Mouse (Mus musculus) brain, embryonic 14.5 days (tissue): ENCODE results near the gene Col4a4. TPM values are rescaled to one million over a fixed set of nuclear protein-coding genes. Genes with fewer than 3 reads are reported as not detected.
A peak's percentile ranks its signal among the peaks of the same experiment; 100 is the strongest.

ENCODE experiments used
- DNase-seq: peaks from one replicate; pipeline ENCODE4 v3.0.0-alpha.2; 2011; ENCODE audit warnings: low read depth
- CTCF ChIP-seq: fragments of 200-500 bp; IDR thresholded peaks from 2 replicates; pipeline ENCODE4 v1.5.1; 2012; ENCODE audit warnings: inconsistent platforms, mild to moderate bottlenecking, moderate library complexity, borderline replicate concordance; ENCODE audit not compliant: insufficient read depth, insufficient read length; ENCODE audit errors: extremely low read depth
- POLR2A ChIP-seq: fragments of 200-500 bp; IDR thresholded peaks from 2 replicates; pipeline ENCODE4 v1.6.1; 2012; ENCODE audit warnings: mild to moderate bottlenecking, inconsistent platforms, borderline replicate concordance; ENCODE audit not compliant: poor library complexity, insufficient read depth, insufficient read length, severe bottlenecking; ENCODE audit errors: extremely low read depth
- polyA plus RNA-seq: library from polyadenylated mRNA; depleted of rRNA; stranded (reverse); fragments of >200 nt; gene quantifications from 2 replicates; pipeline ENCODE4 v1.2.3, GENCODE M21; 2012

Col4a4 gene
- polyA plus RNA-seq, 1 experiment, result 0.34 TPM

DNA sequence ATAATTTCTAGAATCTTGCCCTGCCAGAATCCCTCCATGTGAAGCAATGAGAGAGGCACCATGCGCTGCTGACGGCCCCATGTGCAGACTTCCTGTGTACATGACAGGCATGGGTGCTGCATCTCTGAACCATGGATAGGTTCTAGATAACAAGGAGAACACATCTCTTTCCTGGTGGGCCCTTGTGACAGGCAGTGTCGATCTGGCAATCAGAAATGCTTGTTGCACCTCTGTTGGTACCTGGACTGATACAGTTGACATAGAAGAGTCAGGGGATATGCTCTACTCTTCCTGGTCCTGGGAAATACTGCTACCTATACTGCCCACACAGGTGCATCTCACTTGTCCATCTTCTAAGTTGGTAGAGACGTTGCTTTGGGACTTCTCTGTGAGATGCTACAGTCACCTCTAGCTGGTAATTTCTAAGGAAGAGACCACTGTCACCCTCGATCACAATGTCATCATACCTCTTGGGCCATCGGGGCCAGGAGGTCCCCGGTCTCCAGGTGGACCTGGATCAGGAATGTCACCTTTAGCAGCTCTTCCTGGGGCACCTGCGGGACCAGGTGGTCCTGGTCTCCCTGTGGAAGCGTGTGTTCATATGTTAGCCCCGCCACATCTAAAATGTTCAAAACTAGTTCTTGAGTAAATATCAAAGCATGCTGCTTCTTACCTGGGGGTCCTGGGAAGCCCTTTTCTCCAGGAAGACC lies 116.0 kb downstream of the Col4a4 start:
- TF ChIP-seq CTCF, result no peak
- no peak for TF ChIP-seq POLR2A
- no peak for DNase-seq

DNA sequence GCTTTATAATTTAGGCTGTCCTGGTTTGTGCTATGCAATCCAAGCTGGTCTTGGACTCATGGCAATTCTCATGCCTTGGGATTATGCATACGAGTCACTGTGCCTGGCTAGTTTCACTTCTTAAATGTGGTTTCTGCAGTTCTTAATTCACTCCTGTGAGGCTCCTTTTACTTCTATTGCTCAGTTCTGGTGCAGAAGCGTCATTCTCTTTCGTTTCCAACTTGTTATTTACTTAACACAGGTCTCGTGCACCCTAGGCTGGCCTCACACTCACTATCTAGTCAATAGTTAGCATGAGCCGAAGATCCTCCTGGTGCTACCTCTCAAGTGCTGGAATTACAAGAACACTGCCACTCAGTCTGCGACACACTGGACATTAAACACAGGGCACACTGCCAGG lies 117.8 kb downstream of the Col4a4 start:
- no peak for DNase-seq
- TF ChIP-seq POLR2A (no peak), CTCF (no peak)

DNA sequence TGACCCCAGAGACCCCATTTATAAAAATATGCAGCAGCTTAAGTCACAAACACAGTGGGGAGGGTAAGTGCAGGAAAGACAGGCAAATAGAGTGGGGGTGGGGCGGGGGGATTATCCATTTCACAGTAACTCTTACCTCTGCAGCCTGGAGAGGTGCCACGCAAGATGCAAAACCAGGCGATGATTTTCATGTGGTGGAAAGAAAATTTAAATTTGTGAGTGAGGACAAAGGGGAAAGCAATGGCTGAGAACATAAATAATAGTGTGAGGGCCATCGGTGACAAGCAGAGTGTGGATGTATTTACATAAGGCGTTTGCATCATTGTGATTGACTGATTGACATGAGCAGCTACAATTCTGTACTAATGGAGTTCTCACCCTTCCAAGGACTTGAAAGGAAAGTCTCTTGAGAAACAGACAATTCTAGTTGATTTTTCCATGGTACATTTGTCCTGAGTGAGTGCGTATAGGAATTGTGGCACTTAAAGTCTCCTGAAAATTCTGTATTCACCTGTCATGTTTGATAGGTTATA lies 121.3 kb downstream of the Col4a4 start:
- peak; percentile 55 for DNase-seq
- TF ChIP-seq CTCF (no peak), POLR2A (no peak)

DNA sequence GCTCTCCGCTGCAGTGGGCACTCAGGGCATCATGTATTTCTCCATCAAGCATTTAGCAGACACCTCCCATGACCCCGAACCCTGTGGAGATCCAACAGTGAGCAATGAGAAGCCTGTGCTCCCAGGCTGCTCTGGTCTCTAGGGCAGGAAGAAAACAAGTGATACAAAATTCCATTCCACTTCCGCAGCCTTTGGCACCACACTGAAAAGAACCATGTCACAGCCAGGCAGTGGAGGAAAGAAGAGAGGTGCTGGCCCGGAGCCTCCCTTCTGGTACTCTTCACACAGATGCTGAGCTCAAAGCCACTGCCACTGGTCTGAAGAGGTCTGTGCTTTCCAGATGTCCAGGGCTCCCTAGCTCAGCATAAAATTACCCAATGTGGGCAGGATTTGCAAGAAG lies 125.6 kb downstream of the Col4a4 start:
- TF ChIP-seq CTCF (no peak), POLR2A (no peak)
- DNase-seq, result no peak

DNA sequence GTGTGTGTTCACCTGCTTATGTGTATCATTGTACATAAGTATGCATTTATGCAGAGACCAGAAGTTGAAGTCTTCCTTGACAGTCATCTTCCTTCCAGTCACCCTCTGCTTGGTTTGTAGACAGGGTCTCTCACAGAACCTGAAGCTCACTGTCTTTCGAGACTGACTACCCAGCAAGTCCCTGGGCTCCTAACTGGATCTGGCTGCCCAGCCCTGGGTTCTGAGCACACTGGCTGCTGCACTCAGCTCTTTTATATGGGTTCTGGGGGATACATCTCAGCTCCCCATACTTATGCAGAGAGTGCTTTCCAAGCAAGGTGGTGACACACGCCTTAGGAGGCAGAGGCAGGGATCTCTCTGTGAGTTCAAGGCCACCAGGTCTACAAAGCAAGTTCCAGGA lies 126.7 kb downstream of the Col4a4 start:
- DNase-seq, result no peak
- TF ChIP-seq CTCF (no peak), POLR2A (no peak)

DNA sequence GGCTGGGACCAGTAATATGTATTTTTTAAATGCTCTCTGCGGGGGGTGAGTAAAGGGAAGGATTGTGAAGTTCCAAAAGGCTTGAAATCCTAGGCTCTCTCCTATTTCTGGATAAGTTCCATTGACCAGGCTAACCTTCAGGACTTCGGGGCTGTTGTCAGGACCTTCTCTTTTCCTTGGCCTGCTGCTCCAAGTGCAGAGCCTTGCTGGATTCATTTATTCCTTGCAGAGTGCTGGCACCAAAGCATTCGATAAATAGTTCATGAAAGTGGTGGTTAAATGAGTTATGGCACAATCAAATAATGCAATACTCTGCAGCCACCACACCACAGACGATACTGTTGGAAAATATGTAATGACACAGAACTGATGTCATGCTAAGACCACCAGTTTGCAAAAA lies 127.3 kb downstream of the Col4a4 start:
- no peak for TF ChIP-seq CTCF
- TF ChIP-seq POLR2A, result no peak
- no peak for DNase-seq

DNA sequence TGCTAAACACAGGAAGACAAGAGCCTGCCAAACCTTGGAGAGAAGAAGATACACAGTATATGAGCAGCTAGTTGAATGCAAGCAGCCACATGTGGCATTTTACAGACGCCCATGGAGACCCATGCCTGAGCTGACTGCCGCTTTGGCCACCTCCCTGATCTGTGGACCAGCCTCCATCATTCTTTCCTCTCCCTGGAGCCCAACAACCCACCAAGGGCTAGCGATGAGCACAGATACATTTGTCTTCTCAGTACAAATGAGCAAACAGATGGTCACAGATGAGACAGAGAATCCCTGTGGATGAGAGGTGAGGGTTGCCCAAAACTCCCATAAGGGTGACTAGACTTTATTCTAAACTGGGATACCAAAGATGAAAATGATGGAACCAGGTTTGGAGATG lies 132.6 kb downstream of the Col4a4 start:
- no peak for DNase-seq
- no peak for TF ChIP-seq CTCF
- no peak for TF ChIP-seq POLR2A

DNA sequence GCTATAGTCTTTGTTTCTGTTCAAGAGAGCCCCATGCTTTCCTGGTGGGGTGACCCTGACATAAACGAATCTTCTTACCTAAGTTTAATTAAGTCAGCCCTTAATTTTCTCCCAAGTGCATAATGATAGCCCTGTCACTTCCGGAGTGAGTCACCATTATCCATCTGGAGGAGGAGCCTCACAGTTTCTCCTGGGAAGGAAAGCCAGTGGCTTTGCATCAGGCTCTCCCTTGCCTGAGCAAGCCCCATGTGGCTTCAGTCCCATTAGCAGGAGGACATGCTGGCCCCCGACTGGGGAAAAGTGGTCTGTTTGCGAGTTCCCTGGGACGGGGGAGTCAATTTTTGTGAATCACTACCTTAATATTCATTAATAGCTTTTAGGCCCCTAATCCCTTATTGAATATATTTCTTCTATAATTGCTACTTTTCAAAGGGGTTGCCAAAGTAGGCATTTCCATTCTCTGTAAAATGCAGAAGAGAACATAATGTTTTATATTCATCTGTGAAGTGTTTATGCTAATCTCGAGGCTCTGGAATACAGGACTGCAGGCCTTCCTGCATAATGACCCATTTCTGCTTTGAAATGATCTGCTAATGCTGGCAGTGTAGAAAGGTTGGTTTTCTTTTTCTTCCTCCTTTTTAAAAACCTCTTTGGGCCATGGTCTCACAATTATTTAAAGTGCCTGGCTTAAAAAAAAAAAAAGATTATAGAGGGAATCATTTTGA lies 134.6 kb downstream of the Col4a4 start:
- DNase-seq, result peak; percentile 89
- TF ChIP-seq CTCF (no peak), POLR2A (no peak)

DNA sequence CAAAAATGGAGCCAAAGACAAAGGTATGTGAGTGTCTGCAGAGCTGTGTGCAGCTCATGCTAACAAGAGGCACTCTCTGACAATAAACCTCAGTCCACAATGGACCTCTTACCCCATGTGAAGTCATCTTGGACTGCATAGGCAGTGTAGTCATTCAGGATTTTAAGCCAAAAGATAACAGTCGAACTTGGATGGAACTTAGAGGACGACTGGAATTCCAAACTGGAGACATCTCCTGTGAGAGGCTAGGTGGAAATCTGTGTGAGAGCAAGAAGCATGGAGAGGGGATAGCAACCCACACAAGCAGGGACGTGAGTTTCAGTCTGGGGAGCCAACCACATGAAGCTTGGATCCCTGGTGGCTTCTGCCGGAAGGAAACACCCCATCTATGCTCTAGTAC lies 136.8 kb downstream of the Col4a4 start:
- TF ChIP-seq POLR2A (no peak), CTCF (no peak)
- DNase-seq, result no peak

DNA sequence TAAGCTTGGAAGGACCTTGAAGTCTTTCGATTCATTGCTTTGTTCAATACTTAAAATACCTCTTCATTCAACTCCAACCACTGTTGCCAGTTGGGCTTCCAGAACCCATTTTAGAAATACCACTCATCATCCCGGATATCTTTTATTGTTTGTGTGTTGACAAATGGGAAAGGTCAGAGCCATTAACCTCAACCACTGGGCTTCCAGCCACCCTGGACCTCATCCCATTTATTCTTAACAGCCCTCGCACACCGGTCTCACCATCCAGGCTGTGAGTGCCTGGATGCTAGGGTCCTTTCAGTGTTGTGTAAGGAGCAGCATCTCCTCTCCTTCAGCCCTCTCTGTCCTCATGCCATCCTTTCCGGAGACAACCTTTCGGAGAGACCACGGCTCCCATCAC lies 140.6 kb downstream of the Col4a4 start:
- no peak for DNase-seq
- TF ChIP-seq CTCF (no peak), POLR2A (no peak)

DNA sequence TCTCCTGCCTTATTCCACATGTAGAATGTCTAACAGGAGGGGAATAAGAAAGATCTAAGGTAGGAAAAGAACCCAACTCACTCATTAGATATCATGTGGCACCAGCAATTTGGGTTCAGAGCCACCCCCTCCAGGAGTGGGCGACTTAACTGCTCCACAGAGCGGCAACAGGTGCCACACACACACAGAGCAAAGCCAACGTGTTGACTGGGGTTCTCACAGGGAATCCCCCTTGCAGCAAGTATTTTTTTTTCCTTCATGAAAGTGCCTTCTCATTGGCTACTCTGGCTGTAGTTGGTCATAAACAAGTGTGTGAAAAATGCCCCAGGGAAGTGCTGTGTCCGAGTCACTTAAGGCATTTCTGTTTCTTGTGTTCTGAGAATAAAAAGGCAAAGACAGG lies 143.1 kb downstream of the Col4a4 start:
- TF ChIP-seq POLR2A (no peak), CTCF (no peak)
- DNase-seq, result no peak

DNA sequence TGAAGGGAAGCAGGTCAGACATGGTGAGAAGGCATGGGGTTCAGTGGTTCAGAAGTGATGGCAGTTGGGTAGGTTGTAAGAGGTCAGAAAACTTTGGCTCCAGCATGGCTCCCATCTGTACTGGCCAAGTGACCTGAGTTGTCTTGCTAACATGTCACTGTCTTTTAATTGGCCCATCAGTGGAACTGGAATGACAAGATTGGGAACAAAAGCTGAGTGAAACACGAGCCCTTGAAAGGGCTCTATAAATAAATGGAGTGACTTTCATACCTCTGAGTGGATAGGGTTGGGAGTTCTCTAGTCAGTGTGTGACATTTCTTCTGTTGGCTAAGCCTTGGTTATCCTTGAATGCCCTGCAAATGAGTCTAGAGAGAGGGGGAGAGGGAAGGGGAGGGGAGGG lies 146.5 kb downstream of the Col4a4 start:
- no peak for TF ChIP-seq CTCF
- no peak for TF ChIP-seq POLR2A
- no peak for DNase-seq

DNA sequence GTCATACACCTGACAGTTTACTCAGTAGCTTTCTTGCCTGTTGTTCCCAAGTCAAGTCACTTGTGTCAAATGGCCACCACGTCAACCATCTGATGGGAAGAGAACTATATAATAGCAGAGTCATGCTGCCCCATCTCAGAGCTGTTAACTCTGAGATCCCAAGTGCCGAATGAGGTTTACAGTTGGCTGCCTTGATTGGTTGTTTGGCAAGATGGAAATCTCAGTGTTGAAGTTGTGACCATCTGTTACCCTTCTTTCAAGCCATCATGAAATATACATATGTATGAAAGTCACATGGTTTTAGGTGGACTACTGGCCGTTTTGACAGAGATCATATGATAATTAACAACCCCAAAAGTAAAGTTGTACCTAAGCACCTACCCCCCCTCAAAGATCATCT lies 149.4 kb downstream of the Col4a4 start:
- peak; percentile 79 for DNase-seq
- TF ChIP-seq POLR2A (no peak), CTCF (no peak)

DNA sequence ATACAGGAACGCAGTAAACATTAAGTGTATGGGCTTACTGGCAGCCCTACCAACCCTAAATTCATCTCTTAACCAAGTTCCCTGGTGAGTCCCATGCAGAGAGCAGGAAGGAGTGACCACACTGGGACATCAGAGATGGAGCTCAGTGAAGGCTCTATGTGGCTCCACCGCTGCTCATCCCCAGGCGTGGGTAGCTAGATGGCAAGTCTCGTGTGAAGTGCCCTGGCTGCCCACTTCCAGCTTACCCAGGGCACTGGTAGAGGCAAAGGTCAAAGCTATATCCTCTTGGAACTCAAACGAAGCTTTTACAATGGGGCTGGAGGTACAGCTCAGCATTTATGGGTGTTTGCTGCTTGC lies 153.0 kb downstream of the Col4a4 start:
- DNase-seq, result no peak
- TF ChIP-seq POLR2A (no peak), CTCF (no peak)

DNA sequence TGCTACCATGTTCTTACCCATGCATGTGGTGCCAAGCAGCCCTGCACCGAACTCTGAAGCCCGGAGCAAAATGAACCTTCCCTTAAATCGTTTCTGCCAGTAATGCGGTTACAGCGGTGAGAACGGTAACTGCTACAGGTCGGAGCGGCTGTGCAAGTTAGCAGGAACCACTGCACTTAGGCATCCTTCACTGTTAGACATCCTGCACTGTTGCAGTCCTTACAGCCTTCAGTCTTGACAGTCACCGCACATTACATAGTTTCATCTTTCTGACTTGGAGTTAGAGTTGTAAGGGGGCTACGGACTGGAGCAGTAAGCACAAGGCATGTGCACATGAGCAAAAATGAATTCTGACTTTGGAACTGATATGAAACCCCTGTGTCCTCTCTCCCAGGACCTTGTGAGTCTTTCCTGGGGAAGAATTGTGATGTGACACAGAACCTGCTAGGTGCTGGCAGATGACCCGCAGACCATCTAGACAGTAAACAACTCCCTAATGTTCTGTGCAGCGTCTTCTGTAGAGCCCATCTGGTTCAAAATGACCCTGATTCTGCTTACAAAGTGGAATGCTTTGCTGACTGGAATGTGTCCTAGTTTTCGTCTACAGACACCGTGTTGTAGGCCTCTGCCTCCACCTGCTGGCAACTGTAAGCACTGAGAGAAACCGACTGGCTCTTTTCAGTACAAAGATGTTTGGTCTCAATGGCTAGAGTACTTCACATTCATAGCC lies 153.6 kb downstream of the Col4a4 start:
- peak; percentile 93 for DNase-seq
- TF ChIP-seq POLR2A (no peak), CTCF (peak; percentile 88; the same call in 1 of the 2 replicates)
